8 mouse cellular contexts compared by ENCODE assay signal in genomic region chr19:27217941-27218411, GRCm38 (mm10). TPM values are rescaled to one million over a fixed set of nuclear protein-coding genes. Genes with fewer than 3 reads are reported as not detected.
A peak's percentile ranks its signal among the peaks of the same experiment; 100 is the strongest.
DNase-seq lines count a peak whose midpoint lies in the region; ATAC-seq lines count a peak whose summit lies in the region.

No protein-coding gene starts in this region.

- H3K4me3 ChIP-seq in forebrain, embryonic 14.5 days (ENCODE audit: low read depth, low read length): peak overlapping the region; percentile 78
- H3K4me3 ChIP-seq in hindbrain, embryonic 15.5 days: peak overlapping the region; percentile 86
- H3K4me3 ChIP-seq in limb, embryonic 12.5 days (replicated peaks): peak overlapping the region; percentile 67
- H3K4me3 ChIP-seq in midbrain, embryonic 16.5 days (ENCODE audit: low read depth, low read length): peak overlapping the region; percentile 86

- no peaks in the 10 kb centered on the region for H3K27me3 ChIP-seq in forebrain, embryonic 14.5 days (replicated peaks; ENCODE audit: control insufficient read depth, insufficient read depth, low read length)
- no peaks in the 10 kb centered on the region for H3K27me3 ChIP-seq in hindbrain, embryonic 15.5 days
- H3K27me3 ChIP-seq in limb, embryonic 12.5 days: peaks cover 33% of the 10 kb centered on the region
- no peaks in the 10 kb centered on the region for H3K27me3 ChIP-seq in midbrain, embryonic 16.5 days (ENCODE audit: control insufficient read depth, insufficient read depth, low read depth, low read length)

- H3K4me1 ChIP-seq in forebrain, embryonic 14.5 days (ENCODE audit: control insufficient read depth, insufficient read depth, low read length): peaks cover 10% of the 10 kb centered on the region; the same call in 1 of the 2 replicates
- peaks cover 34% of the 10 kb centered on the region for H3K4me1 ChIP-seq in hindbrain, embryonic 15.5 days (replicated peaks)
- peaks cover 14% of the 10 kb centered on the region; the same call in 1 of the 2 replicates for H3K4me1 ChIP-seq in limb, embryonic 12.5 days (replicated peaks)
- H3K4me1 ChIP-seq in midbrain, embryonic 16.5 days (ENCODE audit: control insufficient read depth, insufficient read depth, low read length): peaks cover 30% of the 10 kb centered on the region

- DNase-seq in cerebellum, adult 11 months: peak; percentile 47
- DNase-seq in cerebellum, adult 11-12 months: no peak
- DNase-seq in adrenal gland, postnatal 25 days: peak; percentile 59
- peak; percentile 63 for DNase-seq in forebrain, embryonic 14.5 days (ENCODE audit: low spot score)
- peak; percentile 27 for DNase-seq in urinary bladder, postnatal 25 days (ENCODE audit: low spot score)

- peak overlapping the region; percentile 87 for H3K9ac ChIP-seq in forebrain, embryonic 14.5 days (ENCODE audit: low read length)
- peak overlapping the region; percentile 62 for H3K9ac ChIP-seq in hindbrain, embryonic 15.5 days
- peak overlapping the region; percentile 75 for H3K9ac ChIP-seq in limb, embryonic 12.5 days (replicated peaks)
- peak overlapping the region; percentile 93 for H3K9ac ChIP-seq in midbrain, embryonic 16.5 days (ENCODE audit: low read depth, low read length)

- peak overlapping the region; percentile 84 for H3K4me2 ChIP-seq in forebrain, embryonic 14.5 days (ENCODE audit: low read length)
- peak overlapping the region; percentile 88 for H3K4me2 ChIP-seq in hindbrain, embryonic 15.5 days
- H3K4me2 ChIP-seq in limb, embryonic 12.5 days: peak overlapping the region; percentile 95
- peak overlapping the region; percentile 86 for H3K4me2 ChIP-seq in midbrain, embryonic 16.5 days (ENCODE audit: low read length)

- WGBS in forebrain, embryonic 14.5 days: under 1% methylated on average over 32 of the region's 32 CpGs
- WGBS in hindbrain, embryonic 15.5 days: 0% methylated on average over 31 of the region's 32 CpGs
- under 1% methylated on average over 32 of the region's 32 CpGs for WGBS in limb, embryonic 12.5 days
- under 1% methylated on average over 32 of the region's 32 CpGs for WGBS in midbrain, embryonic 16.5 days

- H3K9me3 ChIP-seq in forebrain, embryonic 14.5 days (replicated peaks; ENCODE audit: control insufficient read depth, low read length): no peaks in the 10 kb centered on the region
- no peaks in the 10 kb centered on the region for H3K9me3 ChIP-seq in hindbrain, embryonic 15.5 days
- no peaks in the 10 kb centered on the region for H3K9me3 ChIP-seq in limb, embryonic 12.5 days
- H3K9me3 ChIP-seq in midbrain, embryonic 16.5 days (replicated peaks; ENCODE audit: control insufficient read depth, low read length, poor library complexity, severe bottlenecking): no peaks in the 10 kb centered on the region

- no peaks in the 10 kb centered on the region for H3K36me3 ChIP-seq in forebrain, embryonic 14.5 days (ENCODE audit: control insufficient read depth, insufficient read depth, low read length)
- no peaks in the 10 kb centered on the region for H3K36me3 ChIP-seq in hindbrain, embryonic 15.5 days
- H3K36me3 ChIP-seq in limb, embryonic 12.5 days: no peaks in the 10 kb centered on the region
- H3K36me3 ChIP-seq in midbrain, embryonic 16.5 days (ENCODE audit: control insufficient read depth, insufficient read depth, low read length): no peaks in the 10 kb centered on the region

- peak overlapping the region; percentile 93 for H3K27ac ChIP-seq in forebrain, embryonic 14.5 days (ENCODE audit: low read depth, low read length)
- H3K27ac ChIP-seq in hindbrain, embryonic 15.5 days (replicated peaks): peak overlapping the region; percentile 93
- H3K27ac ChIP-seq in limb, embryonic 12.5 days: no peak overlapping the region
- H3K27ac ChIP-seq in midbrain, embryonic 16.5 days (ENCODE audit: low read length): peak overlapping the region; percentile 96

- ATAC-seq in forebrain, embryonic 14.5 days: peak; percentile 44
- ATAC-seq in hindbrain, embryonic 15.5 days (ENCODE audit: low FRiP score, low read depth): peak; percentile 55
- ATAC-seq in limb, embryonic 12.5 days (ENCODE audit: insufficient number of reproducible peaks, insufficient read depth, low FRiP score, low TSS enrichment, low read depth): peak; percentile 28; the same call in 1 of the 2 replicates
- ATAC-seq in midbrain, embryonic 16.5 days: peak; percentile 57

RNA-seq across cellular contexts. Expression of gene Vldlr, which starts 1.7 kb away (rescaled TPM):
- 24.0 and 28.5 TPM in 2 replicates for total RNA-seq in adrenal gland, postnatal 25 days (2021)
- polyA plus RNA-seq in forebrain, embryonic 14.5 days (2014; fragmentation: Nextera tagmentation; extraction: Ambion mirVana): 25.5 and 32.6 TPM in 2 replicates
- 27.0 and 30.7 TPM in 2 replicates for polyA plus RNA-seq in hindbrain, embryonic 15.5 days (2015; fragmentation: Nextera tagmentation; extraction: Ambion mirVana)
- polyA plus RNA-seq in limb, embryonic 12.5 days (2016; fragmentation: Nextera tagmentation; extraction: Ambion mirVana): 3.4 and 3.8 TPM in 2 replicates
- 34.2 and 38.6 TPM in 2 replicates for polyA plus RNA-seq in midbrain, embryonic 16.5 days (2015; fragmentation: Nextera tagmentation; extraction: Ambion mirVana)
